Mouse (Mus musculus) CH12.LX (cell line): ENCODE data around the gene Prkci. TPM values are rescaled to one million over a fixed set of nuclear protein-coding genes. Genes with fewer than 3 reads are reported as not detected.

Source experiments
- DNase-seq: peaks from one replicate; pipeline ENCODE4 v3.0.0-alpha.2; 2013; ENCODE audit errors: extremely low read depth
- H3K27ac ChIP-seq: 2 replicates; pipeline ENCODE4 v1.5.1; 2012; ENCODE audit warnings: low read depth, mild to moderate bottlenecking, control low read depth, moderate library complexity; ENCODE audit not compliant: insufficient read depth
- H3K27me3 ChIP-seq: replicated peaks from 2 replicates; pipeline ENCODE3; 2012; ENCODE audit warnings: inconsistent platforms
- H3K36me3 ChIP-seq, 2 experiments: replicated peaks in 1 of 2; 2 replicates each; pipeline versions ENCODE3 to v1.6.1; 2012; ENCODE audit warnings: inconsistent platforms in 1 of 2, low read length in 1 of 2, mild to moderate bottlenecking in 1 of 2, mixed read lengths in 1 of 2, moderate library complexity in 1 of 2; ENCODE audit not compliant: control insufficient read depth in 1 of 2, insufficient read depth in 1 of 2
- H3K4me1 ChIP-seq, 2 experiments: 2 replicates each; pipeline ENCODE4 v1.6.1; 2012; ENCODE audit warnings: inconsistent platforms in 1 of 2, moderate library complexity in 1 of 2; ENCODE audit not compliant: insufficient read depth in 2 of 2, control insufficient read depth in 1 of 2
- H3K4me2 ChIP-seq: 2 replicates; pipeline ENCODE4 v1.6.1; 2012; ENCODE audit warnings: low read depth, mild to moderate bottlenecking, control low read depth; ENCODE audit not compliant: poor library complexity, insufficient read depth, severe bottlenecking
- H3K4me3 ChIP-seq, 3 experiments: fragments of 150-350 bp in 1 of 3; sonication (generic) in 1 of 3; replicated peaks in 1 of 3; 2 replicates each; pipeline versions ENCODE3 to v1.5.1; 2011 to 2012; ENCODE audit warnings: low read depth in 2 of 3, low read length in 2 of 3, mild to moderate bottlenecking in 2 of 3, moderate library complexity in 2 of 3, control low read depth in 1 of 3, improper control_type of control experiment in 1 of 3, inconsistent platforms in 1 of 3, mixed read lengths in 1 of 3; ENCODE audit not compliant: poor library complexity in 1 of 3
- H3K79me2 ChIP-seq: replicated peaks from 2 replicates; pipeline ENCODE4 v1.6.1; 2012; ENCODE audit warnings: mild to moderate bottlenecking, moderate library complexity; ENCODE audit not compliant: control insufficient read depth, poor library complexity, insufficient read depth, severe bottlenecking; ENCODE audit errors: extremely low read depth
- H3K9ac ChIP-seq: 2 replicates; pipeline ENCODE4 v1.6.1; 2012; ENCODE audit warnings: low read depth, mild to moderate bottlenecking, control low read depth, moderate library complexity; ENCODE audit not compliant: insufficient read depth
- H3K9me3 ChIP-seq: replicated peaks from 2 replicates; pipeline ENCODE3; 2012; ENCODE audit warnings: low read length, inconsistent platforms, mixed read lengths
- BHLHE40 ChIP-seq: IDR thresholded peaks from 2 replicates; pipeline ENCODE4 v1.6.1; 2011; ENCODE audit warnings: mild to moderate bottlenecking, low read depth, low read length, improper control_type of control experiment
- CHD1 ChIP-seq: IDR thresholded peaks from 2 replicates; pipeline ENCODE4 v1.6.1; 2012; ENCODE audit warnings: low read depth, low read length, improper control_type of control experiment, inconsistent platforms
- CHD2 ChIP-seq: IDR thresholded peaks from 2 replicates; pipeline ENCODE4 v1.6.1; 2011; ENCODE audit warnings: low read length, improper control_type of control experiment
- ELF1 ChIP-seq: IDR thresholded peaks from 2 replicates; pipeline ENCODE4 v1.6.1; 2014; ENCODE audit warnings: low read depth, mild to moderate bottlenecking, inconsistent platforms, low read length, improper control_type of control experiment
- EP300 ChIP-seq: IDR thresholded peaks from 2 replicates; pipeline ENCODE4 v1.6.1; 2011; ENCODE audit warnings: low read length, improper control_type of control experiment
- ETS1 ChIP-seq: conservative IDR thresholded peaks from 2 replicates; pipeline ENCODE4 v1.6.1; 2012; ENCODE audit warnings: low read depth, mild to moderate bottlenecking, inconsistent platforms, low read length, improper control_type of control experiment, moderate library complexity
- IRF4 ChIP-seq: IDR thresholded peaks from 2 replicates; pipeline ENCODE4 v1.6.1; 2014; ENCODE audit warnings: low read depth, mild to moderate bottlenecking, inconsistent platforms, low read length, improper control_type of control experiment
- JUN ChIP-seq: IDR thresholded peaks from 2 replicates; pipeline ENCODE4 v1.6.1; 2011; ENCODE audit warnings: low read depth, mild to moderate bottlenecking, low read length, improper control_type of control experiment, moderate library complexity; ENCODE audit not compliant: insufficient read depth
- MAZ ChIP-seq: IDR thresholded peaks from 2 replicates; pipeline ENCODE4 v1.6.1; 2012; ENCODE audit warnings: low read depth, mild to moderate bottlenecking, inconsistent platforms, low read length, improper control_type of control experiment, moderate library complexity
- MXI1 ChIP-seq: IDR thresholded peaks from 2 replicates; pipeline ENCODE4 v1.6.1; 2011; ENCODE audit warnings: mild to moderate bottlenecking, low read depth, low read length, improper control_type of control experiment
- MYC ChIP-seq: IDR thresholded peaks from 2 replicates; pipeline ENCODE4 v1.6.1; 2011; ENCODE audit warnings: low read depth, mild to moderate bottlenecking, improper control_type of control experiment, low read length
- NELFE ChIP-seq: IDR thresholded peaks from 2 replicates; pipeline ENCODE4 v1.6.1; 2011; ENCODE audit warnings: low read depth, low read length, improper control_type of control experiment
- PAX5 ChIP-seq: IDR thresholded peaks from 2 replicates; pipeline ENCODE4 v1.6.1; 2012; ENCODE audit warnings: low read length, inconsistent platforms, mixed read lengths
- POLR2A ChIP-seq: IDR thresholded peaks from 2 replicates; pipeline ENCODE4 v1.6.1; 2011; ENCODE audit warnings: low read depth, mild to moderate bottlenecking, improper control_type of control experiment, low read length
- RAD21 ChIP-seq: IDR thresholded peaks from 2 replicates; pipeline ENCODE4 v1.6.1; 2011; ENCODE audit warnings: low read depth, mild to moderate bottlenecking, low read length, improper control_type of control experiment, moderate library complexity
- RCOR1 ChIP-seq: conservative IDR thresholded peaks from 2 replicates; pipeline ENCODE4 v1.6.1; 2012; ENCODE audit warnings: low read depth, mild to moderate bottlenecking, inconsistent platforms, low read length, improper control_type of control experiment
- TBP ChIP-seq: conservative IDR thresholded peaks from 2 replicates; pipeline ENCODE4 v1.6.1; 2011; ENCODE audit warnings: low read depth, low read length, improper control_type of control experiment
- TCF12 ChIP-seq: IDR thresholded peaks from 2 replicates; pipeline ENCODE4 v1.6.1; 2014; ENCODE audit warnings: low read depth, mild to moderate bottlenecking, inconsistent platforms, low read length, improper control_type of control experiment
- USF1 ChIP-seq: IDR thresholded peaks from 2 replicates; pipeline ENCODE4 v1.6.1; 2014; ENCODE audit warnings: low read depth, mild to moderate bottlenecking, inconsistent platforms, low read length, improper control_type of control experiment
- USF2 ChIP-seq: conservative IDR thresholded peaks from 2 replicates; pipeline ENCODE4 v1.6.1; 2011; ENCODE audit warnings: low read depth, low read length, improper control_type of control experiment
- ZC3H11A ChIP-seq: IDR thresholded peaks from 2 replicates; pipeline ENCODE4 v1.6.1; 2012; ENCODE audit warnings: low read depth, mild to moderate bottlenecking, inconsistent platforms, low read length, improper control_type of control experiment
- ZKSCAN1 ChIP-seq: IDR thresholded peaks from 2 replicates; pipeline ENCODE4 v1.6.1; 2012; ENCODE audit warnings: low read depth, inconsistent platforms, low read length, improper control_type of control experiment, borderline replicate concordance
- ZMIZ1 ChIP-seq: IDR thresholded peaks from 2 replicates; pipeline ENCODE4 v1.6.1; 2012; ENCODE audit warnings: low read depth, mild to moderate bottlenecking, inconsistent platforms, low read length, improper control_type of control experiment
- dilution Hi-C: fragments of 300-500 bp; cut with MboI; formaldehyde crosslinking; loops from 2 replicates; pipeline ENCODE4 v1.14.3; 2020; ENCODE audit warnings: low sequenced_read_pairs; ENCODE audit not compliant: extremely low pct_unique_long_range_greater_than_20kb, extremely low pct_ligation_motif_present
- in situ Hi-C: fragments of 300-500 bp; cut with MboI; formaldehyde crosslinking; loops from 3 replicates; pipeline ENCODE4 v1.14.3; 2019; ENCODE audit warnings: low sequenced_read_pairs, low pct_ligation_motif_present, low pct_unique_long_range_greater_than_20kb, mixed read lengths
- polyA plus RNA-seq: library from polyadenylated mRNA; unstranded; fragments of >175 nt; gene quantifications from 2 replicates; pipeline ENCODE4 v1.2.1, GENCODE M21; 2012; ENCODE audit warnings: low read depth; ENCODE audit not compliant: insufficient read length
- total RNA-seq, 2 experiments: library from RNA; depleted of rRNA; stranded (reverse); fragments of 300-350 nt in 1 of 2; fragments of >200 nt in 1 of 2; gene quantifications; 2 replicates each; pipeline ENCODE4 v1.2.3; 2012 to 2014

The Prkci gene
- total and polyA plus RNA-seq, 3 experiments: 14.8 to 17.1 (median 16.7) TPM

DNA sequence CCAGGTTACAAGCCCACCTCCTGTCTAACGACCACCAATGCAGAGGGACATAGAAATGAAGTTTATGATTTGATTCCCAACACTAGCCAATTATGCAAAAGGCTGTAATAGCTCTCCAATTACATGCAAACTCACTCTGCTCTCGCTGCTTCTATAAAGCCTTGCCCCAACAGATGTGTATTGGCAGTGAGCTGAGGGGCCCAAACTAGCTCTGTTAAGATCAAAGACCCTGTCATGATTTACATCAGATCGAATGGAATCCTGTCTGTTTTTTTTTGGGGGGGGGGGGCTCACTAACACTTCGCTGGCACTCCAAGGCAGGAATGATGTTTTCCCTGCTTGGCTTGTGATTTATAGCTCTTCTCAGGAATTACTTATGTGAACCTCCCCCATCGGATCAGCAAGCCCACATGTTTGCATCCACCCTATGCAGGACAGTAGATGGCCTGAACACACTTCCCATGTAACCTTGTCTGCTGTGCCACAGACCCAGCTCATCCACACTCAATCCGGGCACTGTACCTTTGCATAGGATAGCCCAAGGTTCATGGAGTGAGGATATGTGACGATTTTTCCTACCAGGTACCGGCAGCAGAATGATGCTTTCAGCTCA is 12.5 kb upstream of the Prkci start:
- Histone ChIP-seq H3K4me3 (no peak overlapping the region), H3K9ac (no peak overlapping the region), H3K4me2 (no peak overlapping the region), H3K36me3 (peaks cover 0 to 5% of the 10 kb centered on the region in 2 experiments), H3K9me3 (no peaks in the 10 kb centered on the region), H3K27ac (no peak overlapping the region), H3K79me2 (no peaks in the 10 kb centered on the region), H3K4me1 (peaks cover 3 to 7% of the 10 kb centered on the region in 2 experiments; a peak in 1 of 4 replicates), H3K27me3 (no peaks in the 10 kb centered on the region)
- in situ Hi-C loops: loop anchor here (25.0 kb wide), 1 partner anchor 396 kb away; the partner anchor contains the start of gene Actrt3
- TF ChIP-seq JUN (no peak), ETS1 (no peak), RCOR1 (no peak), IRF4 (no peak), MAZ (no peak), EP300 (no peak), TBP (no peak), ZMIZ1 (no peak), RAD21 (no peak), USF1 (no peak), TCF12 (no peak), MXI1 (no peak), ZKSCAN1 (no peak), CHD2 (no peak), ELF1 (no peak)
- dilution Hi-C loops: no loop called here
- no peak for DNase-seq

DNA sequence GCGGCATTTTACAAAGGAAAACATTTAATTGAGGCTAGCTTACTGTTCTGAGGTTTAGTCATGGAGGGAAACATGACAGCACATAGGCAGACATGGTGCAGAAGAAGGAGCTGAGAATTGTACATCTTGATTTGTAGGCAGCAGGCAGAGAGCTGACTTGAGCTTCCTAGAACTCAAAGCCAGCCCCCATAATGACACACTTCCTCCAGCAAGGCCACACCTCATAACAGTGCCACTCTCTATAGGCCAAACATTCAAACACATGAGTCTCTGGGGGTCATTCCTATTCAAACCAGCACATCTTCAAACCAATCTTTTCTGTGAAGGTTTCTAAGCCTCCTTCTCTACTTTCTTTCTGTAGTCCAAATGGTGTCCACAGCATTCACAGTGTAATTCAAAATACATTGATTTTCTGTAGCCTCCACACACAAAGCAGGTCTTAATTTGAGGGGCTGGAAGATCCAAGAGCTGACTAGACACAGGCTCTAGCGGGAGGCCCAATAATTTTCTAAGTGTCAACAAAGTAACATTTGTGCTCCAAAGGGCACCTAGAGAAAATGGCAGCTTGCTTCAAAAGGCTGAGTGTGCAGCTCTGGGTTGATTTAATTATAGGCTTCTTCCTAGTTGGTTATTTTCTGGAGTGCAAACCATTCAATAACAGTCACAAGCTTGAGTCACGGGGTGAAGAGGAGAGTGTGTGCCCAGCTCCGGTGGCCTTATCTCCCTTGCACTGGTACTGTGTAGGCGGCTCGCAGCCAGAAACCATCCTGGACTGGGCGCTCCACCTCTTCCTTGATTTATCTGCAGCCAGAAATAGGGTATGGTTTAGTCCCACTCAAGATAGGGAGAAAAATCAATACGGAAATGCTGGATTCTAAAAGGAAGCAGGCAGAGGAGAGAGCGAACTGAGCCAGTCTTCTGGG is 7.9 kb upstream of the Prkci start:
- in situ Hi-C loops: loop anchor here (25.0 kb wide), 1 partner anchor 400 kb away; the partner anchor contains the start of gene Actrt3
- peak overlapping the region; percentile 21; the same call in 1 of the 2 replicates for H3K9ac ChIP-seq
- H3K36me3 ChIP-seq: peaks cover 0 to 5% of the 10 kb centered on the region in 2 experiments
- H3K27ac ChIP-seq: no peak overlapping the region
- H3K79me2 ChIP-seq: no peaks in the 10 kb centered on the region
- H3K4me1 ChIP-seq: peaks cover 5 to 15% of the 10 kb centered on the region in 2 experiments; a peak in 3 of 4 replicates
- H3K4me2 ChIP-seq: peak overlapping the region; percentile 57
- peak; percentile 39 for DNase-seq
- peak overlapping the region; percentile 21 to 42 (median 39) for H3K4me3 ChIP-seq
- no peak for TF ChIP-seq ZC3H11A
- peak; percentile 59 for TF ChIP-seq POLR2A
- no peak for TF ChIP-seq MYC
- TF ChIP-seq TCF12: peak; percentile 63
- TF ChIP-seq ZMIZ1: peak; percentile 37; the same call in 1 of the 2 replicates
- TF ChIP-seq BHLHE40: no peak
- no peak for TF ChIP-seq ZKSCAN1
- TF ChIP-seq TBP: peak; percentile 65; the same call in 1 of the 2 replicates
- no peak for TF ChIP-seq PAX5
- 0 out of 2 replicates have a peak, but pooled peaks have one; percentile 32 for TF ChIP-seq NELFE
- TF ChIP-seq ELF1: peak; percentile 48; the same call in 1 of the 2 replicates
- no peak for TF ChIP-seq MXI1
- no peak for TF ChIP-seq CHD1
- TF ChIP-seq USF2: no peak
- H3K27me3 ChIP-seq: no peaks in the 10 kb centered on the region
- H3K9me3 ChIP-seq: no peaks in the 10 kb centered on the region
- dilution Hi-C loops: no loop called here
